Mouse (Mus musculus): Measurements from ENCODE around the gene Itgb7.
A peak's percentile ranks its signal among the peaks of the same experiment; 100 is the strongest.

Gene Itgb7

DNA sequence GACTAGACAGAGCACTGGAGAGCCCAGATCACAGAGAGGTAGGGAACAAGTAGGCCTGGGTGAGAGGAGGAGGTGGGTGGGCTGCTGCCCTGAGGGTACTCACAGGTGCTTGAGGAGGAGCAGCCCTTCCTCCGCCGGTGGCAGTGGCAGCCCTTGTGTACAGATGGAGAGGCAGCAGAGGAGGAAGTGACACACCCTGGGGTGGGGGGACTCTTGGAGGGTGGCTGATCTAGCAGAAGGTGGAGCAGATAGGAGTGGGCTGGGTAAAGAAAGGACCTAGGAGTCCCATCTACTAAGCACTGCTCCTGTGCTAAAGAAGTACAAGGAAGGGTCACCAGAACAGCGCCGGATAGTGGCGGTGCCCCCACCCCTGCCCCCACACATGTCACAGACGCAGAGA lies at the start of gene Itgb7:
Gene Itgb7, minus strand, starts transcription at position 197 of the 400 bp plus-strand sequence.
- DNase-seq (ENCODE audit: low spot score) = no peak

DNA sequence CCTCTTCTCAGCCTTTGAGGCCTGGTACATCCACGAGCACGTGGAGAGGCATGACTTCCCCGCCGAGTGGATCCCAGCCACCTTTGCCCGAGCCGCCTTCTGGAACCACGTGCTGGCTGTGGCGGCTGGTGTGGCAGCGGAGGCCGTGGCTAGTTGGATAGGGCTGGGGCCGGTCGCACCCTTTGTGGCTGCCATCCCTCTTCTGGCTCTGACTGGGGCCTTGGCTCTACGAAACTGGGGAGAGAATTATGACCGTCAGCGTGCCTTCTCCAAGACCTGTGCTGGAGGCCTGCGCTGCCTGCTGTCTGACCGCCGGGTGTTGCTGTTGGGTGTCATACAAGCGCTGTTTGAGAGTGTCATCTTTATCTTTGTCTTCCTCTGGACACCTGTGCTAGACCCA lies 48.9 kb upstream of the Itgb7 start:
- DNase-seq (ENCODE audit: low spot score) = no peak

DNA sequence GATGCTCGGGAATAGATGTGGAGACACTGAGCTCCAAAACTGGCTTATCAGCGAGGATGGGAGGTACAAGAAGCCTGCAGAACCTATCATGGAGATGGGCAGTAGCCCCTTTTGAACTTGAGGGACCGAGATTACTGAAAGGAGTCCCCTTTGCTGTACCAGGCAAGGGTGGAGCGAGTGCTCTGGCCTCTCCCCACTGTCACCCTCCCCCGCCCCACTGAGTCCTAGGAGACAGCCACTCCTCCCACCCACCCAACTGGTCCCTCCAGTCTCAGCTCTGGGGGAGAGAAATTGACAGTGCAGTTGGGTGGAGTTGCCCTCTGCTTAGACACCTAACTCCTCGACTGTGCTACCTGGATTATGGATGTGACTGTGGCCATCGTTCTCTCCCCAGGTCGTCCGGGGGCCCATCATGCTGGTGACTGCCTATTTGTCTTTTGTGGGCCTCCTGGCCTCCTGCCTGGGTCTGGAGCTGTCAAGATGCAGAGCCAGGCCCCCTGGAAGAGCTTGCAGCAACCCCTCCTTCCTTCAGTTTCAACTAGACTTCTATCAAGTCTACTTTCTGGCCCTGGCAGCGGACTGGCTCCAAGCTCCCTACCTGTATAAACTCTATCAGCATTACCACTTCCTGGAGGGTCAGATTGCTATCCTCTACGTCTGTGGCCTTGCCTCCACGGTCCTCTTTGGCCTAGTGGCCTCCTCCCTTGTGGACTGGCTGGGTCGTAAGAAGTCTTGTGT lies 48.2 kb upstream of the Itgb7 start:
- DNase-seq (ENCODE audit: low spot score) = peak; percentile 29

DNA sequence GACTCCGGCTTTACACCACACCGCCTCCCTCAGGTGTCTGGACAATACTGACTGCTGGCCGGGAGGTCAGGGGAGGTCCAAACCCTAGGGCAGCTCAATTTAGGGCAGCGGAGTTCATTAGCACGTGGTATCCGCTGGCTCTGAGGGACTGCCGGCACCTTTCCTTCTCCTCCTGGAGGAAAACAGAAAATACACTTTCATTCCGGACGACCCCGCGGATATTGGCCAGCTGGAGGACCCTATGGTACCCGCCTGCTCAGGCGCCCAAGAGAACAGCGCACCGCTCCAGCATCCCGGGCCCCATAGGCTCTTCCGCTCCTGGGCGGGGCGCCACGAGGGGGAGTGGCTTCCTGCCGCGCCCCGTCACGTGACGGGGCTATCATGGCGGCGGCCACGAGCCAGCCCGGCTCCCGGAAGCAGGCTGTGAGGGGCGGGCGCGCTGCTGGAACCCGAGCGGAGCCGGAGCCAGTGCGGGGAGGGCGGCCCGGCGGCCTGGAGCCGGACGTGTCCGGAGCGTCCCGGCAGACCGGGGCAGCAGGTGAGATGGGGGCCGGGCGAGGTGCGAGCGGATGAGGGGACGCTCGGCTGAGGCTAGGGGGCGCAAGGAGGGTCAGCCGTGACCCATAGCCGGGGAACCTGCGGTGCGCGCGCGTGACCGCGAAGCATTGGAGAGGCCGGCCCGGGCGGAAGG lies 47.5 kb upstream of the Itgb7 start, which contains the start of gene Mfsd5:
Gene Mfsd5, plus strand, starts transcription at position 363 of the 691 bp plus-strand sequence.
- peak; percentile 91 for DNase-seq (ENCODE audit: low spot score)

DNA sequence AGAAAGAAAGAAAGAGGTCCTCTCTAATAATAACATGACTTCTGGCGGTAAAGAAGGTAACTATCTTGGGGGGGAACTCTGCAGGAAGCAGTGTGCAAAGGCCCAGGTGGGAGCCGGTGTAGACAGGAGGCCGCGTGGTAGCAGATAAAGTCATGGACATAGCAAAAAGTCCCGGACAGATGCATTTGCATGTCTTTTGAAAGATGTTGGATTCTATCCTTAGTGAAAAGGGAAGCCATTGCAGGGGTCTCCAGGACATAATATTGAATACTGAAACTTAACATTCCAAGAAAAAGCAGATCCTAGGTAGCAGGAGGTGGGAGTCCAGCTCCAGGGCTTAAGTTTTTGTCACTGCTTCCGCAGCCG lies 47.0 kb upstream of the Itgb7 start:
- DNase-seq (ENCODE audit: low spot score) = no peak

DNA sequence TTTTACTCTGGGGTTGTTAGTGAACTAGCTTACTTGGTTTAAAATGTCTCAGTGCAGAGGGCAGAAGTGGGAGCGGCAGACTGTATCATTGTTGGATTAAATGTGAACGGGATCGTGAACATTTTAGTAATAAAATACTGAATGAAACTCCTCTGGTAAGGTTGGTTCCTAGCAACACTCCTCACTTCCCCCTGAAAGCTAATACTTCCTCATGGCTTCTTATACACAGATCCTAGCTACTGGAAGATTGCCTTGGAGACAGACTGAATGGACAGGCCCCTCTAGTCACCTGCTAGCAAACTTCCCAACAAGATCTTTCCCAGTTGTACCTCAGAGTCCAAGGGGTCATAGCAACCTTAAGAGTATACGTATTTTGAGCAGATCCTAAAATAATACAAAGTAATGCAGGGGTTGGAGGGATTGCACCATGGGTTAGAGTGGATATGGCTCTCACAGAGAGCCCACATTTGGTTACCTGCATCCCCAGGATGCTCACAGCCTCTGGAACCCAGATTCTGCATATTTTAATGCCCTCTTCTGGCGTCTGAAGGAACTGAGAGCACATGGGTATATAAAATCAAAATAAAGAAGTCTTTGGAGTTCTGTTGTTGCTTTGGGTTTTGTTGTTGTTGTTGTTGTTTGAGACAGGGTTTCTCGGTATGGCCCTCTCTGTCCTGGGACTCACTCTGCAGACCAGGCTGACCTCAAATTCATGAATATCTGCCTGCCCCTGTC lies 42.4 kb upstream of the Itgb7 start:
- no peak for DNase-seq (ENCODE audit: low spot score)

DNA sequence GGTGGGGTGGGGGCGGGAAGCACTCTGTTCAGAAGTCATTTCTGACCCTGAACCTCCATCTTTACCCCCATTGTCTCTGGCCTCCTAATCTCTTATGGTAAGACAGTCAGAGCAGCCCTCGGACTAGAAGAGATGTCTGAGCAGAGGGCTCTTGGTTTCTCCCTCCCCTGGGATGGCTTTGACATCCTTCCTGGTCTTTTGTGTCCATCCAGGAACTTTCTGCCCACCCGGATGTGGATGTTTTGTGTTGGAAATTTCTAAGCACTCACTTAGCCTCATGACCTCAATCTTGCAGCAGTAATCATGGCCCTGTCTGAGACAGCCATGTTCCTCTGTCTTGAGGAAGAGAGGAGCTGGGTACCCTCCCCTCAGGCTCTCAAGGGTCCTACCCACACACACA lies 39.7 kb upstream of the Itgb7 start:
- DNase-seq (ENCODE audit: low spot score) = no peak

DNA sequence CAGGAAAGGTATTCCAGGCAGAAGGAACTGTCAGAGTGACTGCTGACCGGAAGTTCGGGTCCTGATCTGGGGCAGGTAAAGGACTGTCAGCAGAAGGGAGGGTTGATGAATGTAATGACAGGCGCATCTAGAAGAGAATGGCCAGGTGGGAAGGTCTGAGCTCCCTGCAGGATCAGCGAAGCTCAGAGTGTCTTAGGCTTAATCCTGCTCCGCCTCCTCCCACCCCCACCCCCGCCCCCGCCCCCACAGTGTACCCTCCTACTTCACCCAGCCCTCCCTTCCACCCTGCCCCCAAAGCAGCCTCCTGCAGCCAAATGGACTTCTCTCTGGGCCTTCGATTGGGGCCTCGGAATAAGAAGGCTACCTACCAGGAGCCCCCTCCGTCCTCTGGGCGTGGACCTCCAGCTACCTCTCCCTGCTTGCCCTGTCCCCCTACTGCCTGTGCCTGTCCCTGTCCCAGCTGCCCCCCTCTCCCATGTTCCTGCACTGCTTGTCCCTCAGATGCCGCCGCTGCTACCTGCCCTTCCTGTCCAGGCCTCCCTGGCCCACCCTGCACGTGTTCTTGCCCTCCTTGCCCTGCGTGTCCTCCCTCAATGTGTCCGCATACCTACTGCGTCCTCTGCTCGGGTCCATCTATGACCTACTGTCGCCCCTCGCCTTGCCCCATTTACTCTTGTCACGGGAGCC lies 38.7 kb upstream of the Itgb7 start, which contains the start of gene Gm9918:
Gene Gm9918, plus strand, starts transcription at position 290 of the 687 bp plus-strand sequence.
- no peak for DNase-seq (ENCODE audit: low spot score)

DNA sequence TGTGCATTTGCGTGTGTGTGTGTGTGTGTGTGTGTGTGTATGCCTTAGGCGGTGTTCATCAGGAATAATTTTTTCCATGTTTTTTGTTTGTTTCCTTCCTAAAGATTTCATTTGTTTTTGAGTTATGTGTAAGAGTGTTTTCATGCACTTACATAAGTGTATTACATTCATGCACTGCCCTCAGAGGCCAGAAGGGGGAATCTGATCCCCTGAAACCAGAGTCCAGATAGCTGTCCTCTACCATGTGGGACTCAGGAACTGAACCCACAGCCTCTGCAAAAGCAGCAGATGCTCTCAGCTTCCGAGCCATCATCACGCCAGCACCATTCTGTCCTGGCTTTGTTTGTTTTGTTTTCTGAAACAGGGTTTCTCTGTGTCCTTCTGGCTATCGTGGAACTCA lies 33.8 kb upstream of the Itgb7 start:
- DNase-seq (ENCODE audit: low spot score) = no peak

DNA sequence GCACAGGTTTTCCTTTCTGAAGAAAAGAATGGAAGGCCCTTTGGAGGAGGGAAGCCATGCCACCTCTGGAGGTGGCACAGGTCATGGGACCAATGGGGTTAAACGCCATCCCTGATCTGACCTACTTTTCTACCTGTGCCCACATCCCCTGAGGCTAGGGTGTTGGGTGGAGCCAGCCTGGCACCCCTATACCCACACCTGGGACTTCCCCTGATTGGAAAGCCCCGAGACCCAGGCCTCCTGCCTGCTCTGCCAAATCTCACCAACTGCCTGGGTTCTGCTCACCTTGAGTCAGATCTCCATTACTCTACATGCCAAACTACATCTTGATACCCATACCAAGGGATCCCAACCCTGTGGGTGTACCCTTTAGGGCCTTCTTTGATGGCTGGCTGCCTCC lies 31.3 kb upstream of the Itgb7 start:
- no peak for DNase-seq (ENCODE audit: low spot score)

DNA sequence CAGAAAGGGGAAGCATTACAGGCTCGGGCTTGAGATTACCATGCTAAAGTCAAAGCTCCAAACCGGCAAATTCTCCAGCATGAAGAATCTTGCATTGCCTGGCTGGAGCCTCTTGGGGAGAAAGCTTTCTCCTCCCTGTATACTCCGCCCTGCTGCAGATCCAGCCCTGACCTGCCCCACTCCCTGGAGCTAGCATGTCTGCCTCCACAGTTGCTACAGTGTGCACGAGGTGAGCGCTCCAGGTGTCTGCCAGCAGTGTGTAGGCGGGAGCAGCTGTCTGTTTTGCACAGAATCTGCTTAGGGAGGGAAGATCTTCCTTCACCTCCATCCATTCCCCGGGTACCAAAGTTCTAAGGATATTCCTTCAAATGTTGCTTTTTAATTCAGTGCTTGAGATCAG lies 30.8 kb upstream of the Itgb7 start:
- DNase-seq (ENCODE audit: low spot score) = no peak

DNA sequence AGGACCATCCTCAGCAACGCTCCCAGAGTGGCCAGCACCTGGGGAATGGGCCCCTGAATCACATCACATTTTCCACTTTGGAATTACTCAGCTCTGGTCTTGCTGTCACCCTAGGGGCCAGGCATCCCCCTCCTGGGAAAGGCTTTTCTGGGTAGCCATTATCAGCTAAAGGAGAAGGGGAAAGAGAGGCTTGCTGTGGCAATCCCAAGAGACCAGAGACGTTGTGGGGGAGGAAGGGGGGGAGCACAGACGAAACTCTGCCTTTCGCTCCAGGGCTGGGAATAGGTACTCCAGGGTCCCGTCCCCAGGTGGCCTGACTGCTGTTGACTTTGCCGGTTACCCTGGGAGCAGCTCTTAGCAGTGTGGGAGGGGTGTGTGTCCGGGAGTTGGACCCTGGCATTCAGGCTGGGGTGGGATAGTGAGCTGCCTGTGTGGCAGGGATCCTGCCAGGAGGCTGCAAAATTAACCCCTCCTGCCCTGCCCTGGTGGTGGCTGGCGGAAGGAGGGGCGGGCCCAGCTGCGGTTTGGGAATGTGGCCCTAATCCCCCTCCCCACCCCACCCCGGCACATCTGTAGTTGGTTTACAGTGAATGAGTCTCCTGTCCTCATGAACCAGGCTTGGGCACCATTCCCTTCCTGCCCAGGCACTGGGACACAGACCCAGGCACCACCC lies 27.0 kb upstream of the Itgb7 start:
- DNase-seq (ENCODE audit: low spot score) = no peak

DNA sequence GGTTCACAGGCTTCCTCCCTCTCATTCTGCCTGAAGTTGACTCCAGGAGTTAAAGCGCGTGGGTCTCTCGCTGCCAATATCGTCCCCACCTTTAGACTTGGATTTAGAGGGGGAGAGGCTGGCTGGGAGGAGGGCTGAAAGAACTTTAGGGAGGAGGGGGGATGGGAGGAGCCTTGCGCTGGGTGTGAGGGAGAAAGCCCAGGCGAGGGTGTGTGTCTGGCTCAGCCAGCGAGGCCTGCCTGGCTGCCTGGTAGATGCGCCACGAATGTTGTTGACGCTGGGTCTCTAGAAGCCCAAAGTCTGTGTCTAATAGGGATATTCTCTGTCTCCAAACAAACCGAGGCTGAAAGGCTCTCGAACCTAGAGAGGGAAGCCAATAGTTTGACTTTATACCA lies 26.3 kb upstream of the Itgb7 start:
- peak; percentile 60 for DNase-seq (ENCODE audit: low spot score)

DNA sequence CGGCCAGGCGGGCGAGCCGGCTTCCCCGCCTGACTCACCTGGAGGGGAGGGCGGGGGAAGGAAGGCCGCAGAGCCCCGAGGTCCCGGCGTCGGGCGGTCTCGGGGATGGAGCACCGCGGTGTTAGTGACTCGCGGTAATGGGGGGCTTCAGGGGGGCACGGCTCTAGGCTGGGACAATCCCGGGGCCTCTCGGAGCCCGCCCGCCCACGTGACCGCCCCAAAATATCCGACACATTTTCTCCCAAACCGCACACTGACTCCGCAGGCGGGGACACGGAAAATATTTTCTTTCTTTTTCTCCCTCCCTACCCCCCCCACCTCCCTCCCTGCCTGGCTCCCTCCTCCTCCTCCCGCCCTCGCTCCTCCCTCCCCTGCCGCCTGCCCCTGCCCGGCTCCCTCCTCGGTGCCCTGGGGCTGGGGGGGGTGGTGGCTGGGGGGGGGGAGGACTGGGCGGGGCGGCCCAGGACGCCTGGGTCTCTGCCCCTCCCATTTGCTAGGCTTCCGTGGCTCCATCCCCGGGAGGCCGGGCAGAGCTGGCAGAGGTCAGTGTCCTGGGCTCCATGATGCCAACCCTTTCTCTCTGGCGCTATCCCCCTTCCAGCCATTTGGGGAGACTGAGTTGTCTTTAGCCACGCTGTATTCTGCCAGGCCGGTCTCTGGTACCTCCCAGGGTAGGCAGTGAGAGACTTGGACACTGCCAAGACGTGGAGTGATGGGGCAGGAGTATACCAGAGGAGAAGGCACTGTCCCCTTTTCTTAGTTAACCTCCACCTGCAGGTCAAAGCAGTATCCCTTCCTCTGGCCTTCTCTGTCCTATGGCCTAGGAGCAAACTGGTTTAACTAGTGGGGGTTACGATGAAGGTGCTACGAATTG lies 25.7 kb upstream of the Itgb7 start, which contains the start of gene Rarg:
Gene Rarg, minus strand, starts transcription at position 316 of the 874 bp plus-strand sequence.
- DNase-seq (ENCODE audit: low spot score) = no peak

DNA sequence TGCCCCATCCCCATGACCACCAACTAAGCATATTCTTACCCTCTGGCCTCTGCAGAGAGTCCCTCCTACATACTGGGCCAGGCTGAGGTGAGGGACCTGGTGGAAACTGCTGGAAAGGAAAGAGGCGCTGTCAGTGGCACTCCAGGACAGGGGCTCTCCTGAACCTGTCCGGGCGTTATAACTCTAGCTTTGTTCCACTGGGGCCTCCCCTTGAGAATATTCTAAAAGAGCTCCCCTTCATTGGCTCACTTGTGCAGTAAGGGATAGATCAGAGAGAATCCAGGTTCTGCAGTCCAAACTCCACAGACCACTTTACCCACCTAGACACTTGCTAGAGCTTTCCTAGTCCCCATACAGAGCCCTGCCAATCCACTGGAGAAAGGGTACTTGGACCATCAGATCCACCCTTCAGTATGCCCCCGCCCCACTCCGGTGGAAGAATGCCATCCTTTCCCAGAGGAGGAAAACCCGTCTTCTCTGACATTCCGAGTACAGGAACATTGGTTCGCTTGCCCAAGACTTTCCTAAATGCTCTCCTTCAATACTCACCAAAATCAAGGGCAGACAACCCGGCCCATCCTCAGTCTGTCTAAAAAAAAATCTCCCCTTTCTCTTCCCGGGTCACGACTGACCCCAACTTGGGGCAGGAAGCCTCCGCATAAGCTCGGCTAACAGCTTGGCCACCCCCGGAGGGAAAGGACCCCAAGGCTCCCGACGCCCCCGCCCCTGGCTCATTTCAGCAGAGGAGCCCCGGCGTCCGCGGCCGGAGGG lies 24.9 kb upstream of the Itgb7 start:
- DNase-seq (ENCODE audit: low spot score) = no peak

DNA sequence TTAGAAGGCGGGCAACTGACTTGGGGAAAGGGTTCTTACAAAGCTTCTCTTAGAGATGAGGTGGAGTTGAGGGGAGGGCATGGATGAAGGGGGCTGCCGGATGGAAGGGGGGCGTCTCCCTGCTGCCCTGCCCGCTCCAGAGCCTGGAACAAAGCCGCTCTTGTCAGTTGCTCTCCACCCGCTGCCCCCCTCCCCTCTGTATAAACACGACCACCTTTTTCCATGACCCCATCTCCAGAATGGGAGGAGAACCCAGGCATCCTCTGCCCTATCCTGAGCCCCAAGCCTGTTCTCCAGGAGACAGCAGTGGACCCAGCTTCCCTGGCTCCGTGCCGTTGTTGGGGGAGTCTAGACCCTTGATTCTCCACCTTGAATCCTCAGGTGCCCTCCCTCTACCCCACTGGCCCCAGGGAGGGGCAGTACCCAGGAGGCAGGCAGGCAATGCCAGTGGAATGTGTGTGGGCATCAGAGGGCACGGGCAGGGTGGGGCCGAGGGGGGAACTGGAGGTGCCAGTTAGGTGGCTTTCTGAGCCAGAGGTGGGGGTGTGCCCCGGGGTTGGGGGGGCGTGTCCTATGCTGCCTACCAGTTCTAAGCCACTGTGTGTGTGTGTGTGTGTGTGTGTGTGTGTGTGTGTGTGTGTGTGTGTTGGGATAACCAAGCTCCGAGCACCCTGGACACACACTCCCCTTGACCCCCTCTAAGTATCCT lies 24.0 kb upstream of the Itgb7 start:
- no peak for DNase-seq (ENCODE audit: low spot score)

DNA sequence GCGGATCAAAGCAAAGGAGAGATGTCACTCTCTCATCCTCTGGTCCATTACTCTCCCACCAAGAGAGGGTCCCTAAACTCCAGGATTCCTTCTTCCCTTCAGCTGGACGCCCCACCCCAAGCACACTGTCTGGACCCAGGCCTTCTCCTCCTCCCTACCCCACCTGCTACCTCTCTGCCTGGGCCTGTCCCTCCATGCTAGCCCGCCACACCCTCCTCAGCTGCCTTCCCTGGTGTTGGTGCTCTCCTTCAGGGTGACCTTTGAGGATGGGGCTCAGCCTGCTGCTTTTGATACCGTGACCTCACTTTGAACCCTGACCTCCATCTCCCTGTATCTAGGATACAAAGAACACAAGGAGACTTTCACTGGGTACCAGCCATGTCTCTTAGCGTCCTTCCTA lies 18.8 kb upstream of the Itgb7 start:
- DNase-seq (ENCODE audit: low spot score) = no peak

DNA sequence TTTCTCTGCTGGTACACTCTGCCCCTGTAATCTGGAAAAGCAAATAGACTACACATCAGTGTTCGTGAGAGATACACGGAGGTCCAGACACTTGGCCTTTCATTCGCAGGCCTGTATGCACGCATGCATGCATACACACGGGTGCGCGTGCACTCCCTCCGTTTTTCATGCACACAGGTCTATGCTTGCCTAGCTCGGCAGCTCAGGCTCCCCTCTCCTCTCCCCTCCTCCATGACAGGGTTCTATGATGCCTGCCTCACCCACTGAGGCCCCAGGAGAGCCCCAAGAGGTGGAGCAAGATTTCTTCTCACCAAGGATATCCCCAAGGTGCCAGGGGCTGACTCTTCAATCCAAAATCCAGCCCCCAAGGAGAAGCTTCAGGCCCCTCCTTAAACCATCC lies 18.2 kb upstream of the Itgb7 start:
- DNase-seq (ENCODE audit: low spot score) = no peak

DNA sequence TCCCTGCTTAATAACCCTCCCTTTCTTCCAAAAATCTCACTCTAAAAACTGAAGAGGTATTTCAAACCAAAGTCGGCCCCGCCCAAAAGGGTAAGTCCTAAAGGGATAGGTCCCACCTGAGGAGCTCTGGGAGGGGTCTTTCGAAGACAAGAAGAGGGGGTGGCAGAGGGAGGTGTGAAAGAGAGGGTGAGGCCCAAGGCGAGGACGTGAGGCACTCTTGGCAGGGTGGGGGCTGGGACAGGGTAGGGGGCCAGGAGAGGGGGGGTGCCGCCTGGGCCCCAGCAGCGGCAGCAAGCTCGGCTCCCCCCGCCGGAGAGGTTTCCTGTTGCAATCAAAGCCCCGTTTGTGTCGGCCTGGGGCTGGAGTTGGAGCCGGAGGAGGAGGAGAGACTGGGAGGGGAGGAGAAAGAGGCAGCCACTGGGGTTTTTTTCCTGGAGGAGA lies 17.5 kb upstream of the Itgb7 start:
- DNase-seq (ENCODE audit: low spot score) = no peak

Measured in yolk sac, embryonic 10.5 days (tissue).